Mouse (Mus musculus): ENCODE results near the gene Zfp691. TPM values are rescaled to one million over a fixed set of nuclear protein-coding genes. Genes with fewer than 3 reads are reported as not detected.

Zfp691 gene
- polyA plus RNA-seq, 1 experiment = 14.8 TPM

- peaks cover 9% of the 10 kb centered on the region for H3K4me1 ChIP-seq (ENCODE audit: control insufficient read depth, insufficient read depth, low read length)
- H3K4me3 ChIP-seq (ENCODE audit: low read depth, low read length) = no peak overlapping the region
- TF ChIP-seq POLR2A (IDR thresholded peaks at IDR 0.05; ENCODE audit: insufficient read depth, low read length) (no peak), CTCF (IDR thresholded peaks at IDR 0.05; ENCODE audit: low read depth, low read length) (no peak), EP300 (IDR thresholded peaks at IDR 0.05; ENCODE audit: insufficient read depth, low read depth, low read length) (no peak)
- peaks cover 49% of the 10 kb centered on the region for H3K36me3 ChIP-seq (ENCODE audit: control insufficient read depth, insufficient read depth, low read length, poor library complexity, severe bottlenecking)
- no peaks in the 10 kb centered on the region for H3K27me3 ChIP-seq (ENCODE audit: control insufficient read depth, insufficient read depth, low read length, poor library complexity, severe bottlenecking)
- H3K9me3 ChIP-seq (replicated peaks; ENCODE audit: control insufficient read depth, insufficient read depth, low read length, poor library complexity, severe bottlenecking) = no peaks in the 10 kb centered on the region
- H3K27ac ChIP-seq (ENCODE audit: insufficient read depth, low read length) = peak overlapping the region; percentile 85
- H3K9ac ChIP-seq (ENCODE audit: low read depth, poor library complexity, severe bottlenecking) = no peak overlapping the region
Observed at GRCm38 (mm10) chr4:119137313-119137712, 36.7 kb downstream of the Zfp691 start.

- peaks cover 10% of the 10 kb centered on the region for H3K4me1 ChIP-seq (ENCODE audit: control insufficient read depth, insufficient read depth, low read length)
- peaks cover 70% of the 10 kb centered on the region for H3K36me3 ChIP-seq (ENCODE audit: control insufficient read depth, insufficient read depth, low read length, poor library complexity, severe bottlenecking)
- no peak overlapping the region for H3K4me3 ChIP-seq (ENCODE audit: low read depth, low read length)
- TF ChIP-seq EP300 (IDR thresholded peaks at IDR 0.05; ENCODE audit: insufficient read depth, low read depth, low read length) = no peak
- H3K9me3 ChIP-seq (replicated peaks; ENCODE audit: control insufficient read depth, insufficient read depth, low read length, poor library complexity, severe bottlenecking) = no peaks in the 10 kb centered on the region
- H3K9ac ChIP-seq (ENCODE audit: low read depth, poor library complexity, severe bottlenecking) = no peak overlapping the region
- H3K27me3 ChIP-seq (ENCODE audit: control insufficient read depth, insufficient read depth, low read length, poor library complexity, severe bottlenecking) = no peaks in the 10 kb centered on the region
- H3K27ac ChIP-seq (ENCODE audit: insufficient read depth, low read length) = no peak overlapping the region
Observed at GRCm38 (mm10) chr4:119133860-119134259, 40.1 kb downstream of the Zfp691 start.

GRCm38 (mm10) chr4:119133306-119133705 is 40.7 kb downstream of the Zfp691 start:
- H3K4me3 ChIP-seq (ENCODE audit: low read depth, low read length) = no peak overlapping the region
- TF ChIP-seq EP300 (IDR thresholded peaks at IDR 0.05; ENCODE audit: insufficient read depth, low read depth, low read length) = no peak
- no peak for TF ChIP-seq CTCF (IDR thresholded peaks at IDR 0.05; ENCODE audit: low read depth, low read length)
- no peak for TF ChIP-seq POLR2A (IDR thresholded peaks at IDR 0.05; ENCODE audit: insufficient read depth, low read length)
- peaks cover 76% of the 10 kb centered on the region for H3K36me3 ChIP-seq (ENCODE audit: control insufficient read depth, insufficient read depth, low read length, poor library complexity, severe bottlenecking)
- H3K27ac ChIP-seq (ENCODE audit: insufficient read depth, low read length) = no peak overlapping the region
- peaks cover 10% of the 10 kb centered on the region for H3K4me1 ChIP-seq (ENCODE audit: control insufficient read depth, insufficient read depth, low read length)
- no peaks in the 10 kb centered on the region for H3K9me3 ChIP-seq (replicated peaks; ENCODE audit: control insufficient read depth, insufficient read depth, low read length, poor library complexity, severe bottlenecking)
- H3K27me3 ChIP-seq (ENCODE audit: control insufficient read depth, insufficient read depth, low read length, poor library complexity, severe bottlenecking) = no peaks in the 10 kb centered on the region
- H3K9ac ChIP-seq (ENCODE audit: low read depth, poor library complexity, severe bottlenecking) = no peak overlapping the region

- TF ChIP-seq CTCF (IDR thresholded peaks at IDR 0.05; ENCODE audit: low read depth, low read length) = no peak
- no peaks in the 10 kb centered on the region for H3K27me3 ChIP-seq (ENCODE audit: control insufficient read depth, insufficient read depth, low read length, poor library complexity, severe bottlenecking)
- H3K36me3 ChIP-seq (ENCODE audit: control insufficient read depth, insufficient read depth, low read length, poor library complexity, severe bottlenecking) = peaks cover 73% of the 10 kb centered on the region
- H3K4me3 ChIP-seq (ENCODE audit: low read depth, low read length) = no peak overlapping the region
- no peaks in the 10 kb centered on the region for H3K9me3 ChIP-seq (replicated peaks; ENCODE audit: control insufficient read depth, insufficient read depth, low read length, poor library complexity, severe bottlenecking)
- H3K4me1 ChIP-seq (ENCODE audit: control insufficient read depth, insufficient read depth, low read length) = peaks cover 17% of the 10 kb centered on the region
- H3K9ac ChIP-seq (ENCODE audit: low read depth, poor library complexity, severe bottlenecking) = no peak overlapping the region
- no peak overlapping the region for H3K27ac ChIP-seq (ENCODE audit: insufficient read depth, low read length)
Observed at GRCm38 (mm10) chr4:119131189-119131910, 42.6 kb downstream of the Zfp691 start.

- TF ChIP-seq POLR2A (IDR thresholded peaks at IDR 0.05; ENCODE audit: insufficient read depth, low read length) (no peak), CTCF (IDR thresholded peaks at IDR 0.05; ENCODE audit: low read depth, low read length) (no peak), EP300 (IDR thresholded peaks at IDR 0.05; ENCODE audit: insufficient read depth, low read depth, low read length) (no peak)
- H3K9me3 ChIP-seq (replicated peaks; ENCODE audit: control insufficient read depth, insufficient read depth, low read length, poor library complexity, severe bottlenecking) = no peaks in the 10 kb centered on the region
- H3K4me3 ChIP-seq (ENCODE audit: low read depth, low read length) = no peak overlapping the region
- H3K4me1 ChIP-seq (ENCODE audit: control insufficient read depth, insufficient read depth, low read length) = peaks cover 23% of the 10 kb centered on the region
- H3K36me3 ChIP-seq (ENCODE audit: control insufficient read depth, insufficient read depth, low read length, poor library complexity, severe bottlenecking) = peaks cover 56% of the 10 kb centered on the region
- H3K27me3 ChIP-seq (ENCODE audit: control insufficient read depth, insufficient read depth, low read length, poor library complexity, severe bottlenecking) = no peaks in the 10 kb centered on the region
- H3K9ac ChIP-seq (ENCODE audit: low read depth, poor library complexity, severe bottlenecking) = no peak overlapping the region
- H3K27ac ChIP-seq (ENCODE audit: insufficient read depth, low read length) = no peak overlapping the region
Observed at GRCm38 (mm10) chr4:119129096-119129495, 44.9 kb downstream of the Zfp691 start.

DNA sequence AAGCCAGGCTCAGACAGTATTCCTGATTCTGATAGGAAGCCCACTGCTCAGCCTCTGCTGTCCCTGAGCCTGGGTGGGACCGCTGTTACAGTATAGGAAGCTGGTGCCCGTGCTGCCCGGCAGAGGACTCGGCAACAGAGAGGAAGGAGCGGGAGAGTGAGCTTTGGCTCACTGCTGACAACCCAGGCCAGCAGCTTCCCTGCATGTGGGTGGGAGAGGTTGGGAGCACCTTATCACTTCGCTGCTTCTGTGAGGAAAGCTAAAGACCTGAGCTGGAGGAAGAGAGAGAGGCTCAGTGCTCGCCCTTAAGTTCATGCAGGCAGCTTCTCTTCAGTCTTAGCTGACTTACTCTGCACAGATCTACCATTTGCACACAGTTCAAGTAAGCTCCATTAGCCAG is 45.4 kb downstream of the Zfp691 start:
- no peak overlapping the region for H3K4me3 ChIP-seq (ENCODE audit: low read depth, low read length)
- no peaks in the 10 kb centered on the region for H3K27me3 ChIP-seq (ENCODE audit: control insufficient read depth, insufficient read depth, low read length, poor library complexity, severe bottlenecking)
- peaks cover 54% of the 10 kb centered on the region for H3K36me3 ChIP-seq (ENCODE audit: control insufficient read depth, insufficient read depth, low read length, poor library complexity, severe bottlenecking)
- H3K4me1 ChIP-seq (ENCODE audit: control insufficient read depth, insufficient read depth, low read length) = peaks cover 23% of the 10 kb centered on the region
- no peak overlapping the region for H3K9ac ChIP-seq (ENCODE audit: low read depth, poor library complexity, severe bottlenecking)
- H3K9me3 ChIP-seq (replicated peaks; ENCODE audit: control insufficient read depth, insufficient read depth, low read length, poor library complexity, severe bottlenecking) = no peaks in the 10 kb centered on the region
- no peak for TF ChIP-seq EP300 (IDR thresholded peaks at IDR 0.05; ENCODE audit: insufficient read depth, low read depth, low read length)
- no peak for TF ChIP-seq CTCF (IDR thresholded peaks at IDR 0.05; ENCODE audit: low read depth, low read length)
- TF ChIP-seq POLR2A (IDR thresholded peaks at IDR 0.05; ENCODE audit: insufficient read depth, low read length) = no peak
- H3K27ac ChIP-seq (ENCODE audit: insufficient read depth, low read length) = no peak overlapping the region
